Mouse (Mus musculus) fat pad, adult 2 months (tissue): ENCODE measurements around the gene Cntn5.
"Not testable (repeated sequence)": the region's sequence is repeated elsewhere in the genome, so short reads cannot be mapped to it uniquely, and the experiment has no call there.

Source experiments
- DNase-seq: peaks from one replicate; pipeline ENCODE4 v3.0.0-alpha.2; 2011; ENCODE audit warnings: low read depth, low spot score; ENCODE audit errors: extremely low read depth

The Cntn5 gene

DNA sequence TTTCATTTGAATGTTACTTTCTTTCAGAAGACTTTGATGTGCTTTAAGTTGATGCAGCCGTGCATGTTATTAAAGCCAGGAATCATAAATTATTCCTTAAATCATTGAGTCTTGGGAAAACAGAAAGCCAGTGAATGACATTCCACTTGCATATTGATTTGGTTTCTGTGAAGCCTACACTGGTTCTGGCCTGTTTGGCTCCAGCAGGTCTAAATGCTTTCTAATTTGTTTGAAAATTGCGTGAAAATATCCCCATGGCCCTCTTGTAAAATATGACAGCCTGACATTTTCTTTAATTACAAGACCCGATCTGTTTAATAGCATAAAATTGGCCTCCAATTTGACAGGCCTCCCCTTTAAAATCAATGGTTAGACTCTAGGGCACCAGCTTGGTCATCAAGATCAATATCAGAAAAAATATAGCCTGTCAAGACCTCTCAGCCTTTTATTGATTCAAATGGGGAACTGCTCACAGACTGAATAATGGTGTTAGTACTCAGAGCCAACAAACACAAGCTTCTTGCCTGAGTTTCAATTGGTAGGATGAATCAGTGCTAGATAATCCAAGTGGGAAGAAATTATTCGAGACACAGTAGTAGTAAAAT is 247.3 kb downstream of the Cntn5 start:
- no peak for DNase-seq

DNA sequence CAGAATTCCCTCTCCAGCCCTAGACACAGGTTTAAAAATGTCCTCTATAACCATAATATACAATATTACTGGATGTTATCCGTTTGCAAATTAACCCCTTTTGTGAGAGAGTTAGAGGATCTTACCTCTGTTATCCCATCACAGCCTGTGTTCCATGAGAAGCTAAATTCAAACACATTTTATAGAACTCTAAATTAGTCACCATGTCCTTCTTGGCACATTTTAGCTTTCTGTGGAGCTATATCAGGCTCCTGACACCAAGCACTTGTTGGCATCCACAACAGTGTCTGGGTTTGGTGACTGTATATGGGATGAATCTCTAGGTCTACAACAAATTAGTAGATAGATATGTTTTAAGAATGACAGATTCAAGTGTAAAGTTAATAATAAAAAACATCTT is 253.9 kb downstream of the Cntn5 start:
- no peak for DNase-seq

DNA sequence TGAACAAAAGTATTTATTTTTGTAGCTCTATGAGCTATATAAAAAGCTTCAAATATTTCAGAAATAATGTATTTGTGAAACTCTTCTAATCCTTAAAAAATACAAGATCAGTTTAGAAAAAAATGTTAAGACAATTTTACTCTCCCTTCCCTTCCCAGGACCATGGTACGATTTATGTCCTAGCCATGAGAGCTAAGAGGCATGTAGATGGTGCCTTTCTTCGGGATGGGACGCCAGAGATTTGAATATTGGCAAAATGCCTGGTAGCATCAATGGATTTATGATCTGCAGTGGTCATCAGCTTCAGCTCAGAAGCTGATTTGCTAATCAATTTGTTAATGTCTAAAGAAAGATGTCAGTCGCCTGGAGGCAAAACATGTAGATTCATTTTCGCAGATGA is 258.6 kb downstream of the Cntn5 start:
- no peak for DNase-seq

DNA sequence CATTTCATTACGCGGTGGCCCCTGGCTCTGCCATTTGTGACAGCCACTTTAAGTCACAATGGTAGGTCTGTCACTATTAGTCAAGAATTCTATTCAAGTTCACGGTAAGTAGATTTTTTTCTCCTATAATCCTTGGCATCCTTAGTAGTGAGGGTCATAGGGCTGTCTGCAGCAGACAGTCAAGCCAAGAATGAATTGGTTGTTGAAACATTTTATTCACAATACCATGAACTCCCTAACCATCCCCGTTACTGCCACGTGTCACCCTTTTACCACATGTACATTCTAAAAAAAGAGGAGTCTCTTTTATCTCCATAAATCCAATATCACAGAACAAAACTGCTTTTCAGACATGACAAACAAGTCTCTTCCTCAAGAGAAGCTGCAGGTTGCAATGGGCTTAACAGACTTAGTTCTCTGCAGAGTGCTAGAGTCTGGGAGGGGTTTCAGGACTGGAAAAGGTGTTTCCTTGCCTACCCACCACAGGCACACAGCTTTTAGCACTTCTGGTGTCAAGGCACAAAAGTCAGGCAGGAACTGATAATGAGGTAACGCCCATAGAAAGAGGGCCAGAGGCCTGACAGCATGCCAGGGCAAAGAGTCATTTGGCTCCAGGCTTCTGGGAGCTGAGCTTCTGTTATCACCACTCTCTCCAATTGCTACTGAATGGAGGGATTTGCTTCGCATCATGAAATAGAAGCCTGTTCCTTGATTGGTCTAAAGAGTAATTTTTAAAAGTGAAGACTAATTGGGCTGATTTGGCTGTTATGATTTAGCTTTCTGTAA is 259.3 kb downstream of the Cntn5 start:
- no peak for DNase-seq

DNA sequence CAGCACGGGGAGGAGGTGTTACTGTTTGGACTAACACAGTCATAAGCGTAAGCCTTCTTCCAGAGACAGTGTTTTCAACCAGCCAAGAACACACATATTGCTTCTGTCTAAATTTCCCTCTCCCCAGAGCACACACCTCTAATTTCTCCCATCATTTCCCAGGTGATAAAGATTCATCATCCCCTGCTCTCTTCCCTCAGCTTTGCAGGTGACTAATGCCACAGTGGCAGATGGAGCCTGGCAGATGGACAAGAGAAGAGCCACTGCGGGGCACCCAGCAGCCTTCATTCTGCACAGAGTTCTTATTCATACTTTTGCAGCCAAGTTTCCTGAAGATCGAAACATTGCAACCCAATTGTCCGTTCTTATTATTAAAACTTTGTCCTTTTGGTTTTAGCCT is 286.5 kb downstream of the Cntn5 start:
- DNase-seq: no peak

- no peak for DNase-seq
Measured at GRCm38 (mm10) chr9:10575346-10576241, 329.0 kb downstream of the Cntn5 start.

DNA sequence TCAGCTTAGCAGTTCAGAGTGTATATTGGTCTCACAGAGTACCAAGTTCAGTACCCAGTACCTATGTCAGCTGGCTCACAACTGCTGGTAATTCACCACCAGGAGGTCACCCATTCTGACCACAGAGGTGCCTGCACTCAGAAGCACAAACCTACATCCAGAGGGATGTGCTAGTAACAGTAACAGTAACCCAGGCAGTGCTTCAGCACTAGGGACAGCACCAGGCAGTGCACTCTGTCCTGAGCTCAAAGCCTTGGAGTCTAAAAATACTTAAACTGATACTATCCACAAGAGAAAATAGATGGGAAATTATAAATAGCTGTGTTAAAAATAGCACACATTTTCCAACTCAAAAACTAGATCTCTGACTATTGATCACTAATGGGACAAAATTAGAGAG is 334.7 kb downstream of the Cntn5 start:
- DNase-seq: no peak

GRCm38 (mm10) chr9:10540877-10541276 is 363.7 kb downstream of the Cntn5 start:
- DNase-seq: not testable (repeated sequence)

- no peak for DNase-seq
Measured at GRCm38 (mm10) chr9:10532248-10532647, 372.3 kb downstream of the Cntn5 start.

DNA sequence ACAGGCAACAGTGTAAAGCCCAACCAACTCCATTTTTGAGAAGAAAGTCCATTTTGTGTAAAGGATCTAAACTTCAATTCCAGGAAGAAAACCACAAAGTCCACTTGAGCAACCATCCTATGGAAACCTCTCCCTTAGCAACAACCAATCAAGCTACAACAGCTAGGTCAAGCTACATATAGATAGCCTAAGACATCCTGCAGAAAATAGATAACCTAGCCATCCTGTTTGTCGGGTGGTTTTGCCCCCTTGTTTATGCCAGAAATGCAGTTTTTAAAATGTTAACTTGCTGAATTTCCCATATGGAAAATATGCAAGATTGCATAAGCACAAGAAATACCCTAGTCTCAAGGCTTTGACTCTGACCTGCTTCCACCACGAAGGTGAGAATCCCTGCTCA is 373.5 kb downstream of the Cntn5 start:
- no peak for DNase-seq

DNA sequence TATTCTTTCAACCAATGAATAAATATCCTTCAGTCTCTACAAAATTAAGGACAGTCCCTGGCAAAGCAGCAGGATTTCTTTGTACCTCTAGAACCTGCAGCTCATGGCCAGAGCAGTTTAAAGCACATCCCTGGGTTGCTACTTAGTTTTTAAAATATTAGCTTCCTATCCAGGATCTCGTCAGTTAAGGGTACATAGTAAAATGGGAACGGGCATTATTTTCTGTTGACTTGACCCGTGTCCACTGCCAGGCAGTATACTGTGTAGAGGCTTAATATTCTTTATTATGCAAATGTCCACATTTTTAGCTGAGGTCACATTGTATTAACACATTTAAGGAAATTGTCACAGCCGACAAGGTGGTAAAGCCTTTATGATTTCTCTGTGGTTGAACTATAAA is 375.0 kb downstream of the Cntn5 start:
- DNase-seq: no peak

DNA sequence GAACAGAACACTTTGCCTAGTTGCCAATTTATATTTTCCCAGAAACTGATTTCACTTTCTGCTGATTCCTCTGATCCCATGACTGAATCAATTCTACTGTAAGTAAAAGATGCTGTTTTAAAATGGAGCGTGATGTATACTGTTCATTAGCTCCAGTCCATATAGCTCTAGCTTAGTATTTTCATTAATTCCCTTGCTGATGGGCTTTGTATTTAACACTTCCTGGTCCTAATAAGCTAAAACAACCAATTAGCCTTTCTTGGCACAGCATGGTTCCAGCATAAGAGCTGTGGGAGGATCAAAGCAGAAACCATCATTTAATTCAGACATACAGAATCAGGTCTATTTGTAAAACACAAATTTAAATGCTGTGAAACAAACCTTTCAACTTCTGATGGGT is 375.5 kb downstream of the Cntn5 start:
- DNase-seq: no peak

GRCm38 (mm10) chr9:10528692-10529091 is 375.9 kb downstream of the Cntn5 start:
- no peak for DNase-seq

DNA sequence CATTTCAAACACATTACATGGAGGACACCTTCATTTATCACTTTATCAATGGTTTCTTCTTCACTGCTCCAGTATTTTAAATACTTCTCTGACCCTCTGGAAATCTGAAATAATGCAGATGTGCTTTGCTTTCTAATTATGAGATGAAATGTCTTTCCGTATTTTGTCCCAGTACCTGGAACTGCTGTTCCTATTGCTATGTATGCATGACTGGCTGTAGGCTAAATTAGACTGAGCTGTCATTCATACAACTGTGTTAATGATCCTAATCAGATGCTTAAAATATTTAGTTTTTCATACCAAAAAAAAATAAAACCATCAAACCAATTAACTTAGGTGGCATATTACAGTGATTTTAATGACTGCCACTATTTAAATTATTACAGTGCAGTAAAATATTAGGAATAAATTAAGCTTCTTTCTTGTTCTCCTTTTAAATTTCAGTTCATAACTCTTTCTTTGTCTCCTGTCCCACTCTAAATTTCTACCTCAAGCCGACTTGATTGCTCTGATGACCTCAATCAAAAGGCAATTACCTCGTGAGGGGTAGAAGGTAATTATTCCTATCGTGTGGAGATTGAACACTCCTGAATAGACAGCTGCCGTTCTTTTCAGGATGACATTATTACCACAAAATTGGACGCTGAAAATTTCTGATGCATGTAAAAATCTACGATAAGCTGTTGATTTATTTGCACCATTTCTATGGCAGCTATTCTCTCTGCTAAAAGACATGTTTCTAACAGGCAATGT is 378.5 kb downstream of the Cntn5 start:
- no peak for DNase-seq

DNA sequence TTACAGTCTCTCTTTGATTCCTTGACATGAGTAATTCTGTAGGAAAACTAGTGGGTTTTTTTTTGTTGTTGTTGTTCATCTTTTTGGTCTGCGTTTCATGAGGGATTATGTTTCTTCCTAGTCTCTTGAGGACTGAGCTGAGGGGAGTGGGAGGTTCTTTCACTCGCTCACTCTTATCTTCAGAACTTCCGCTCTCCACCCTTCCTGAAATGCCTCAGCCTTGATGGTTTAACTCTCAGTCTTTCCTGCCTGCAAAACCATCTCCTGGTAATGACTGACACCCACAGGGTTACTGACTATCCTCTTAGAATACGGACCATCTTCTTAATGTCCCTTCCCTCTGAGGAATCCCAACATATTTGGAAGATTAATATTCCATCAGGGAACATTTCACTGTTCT is 382.0 kb downstream of the Cntn5 start:
- DNase-seq: no peak

- DNase-seq: peak; percentile 3
Measured at GRCm38 (mm10) chr9:10521054-10521453, 383.5 kb downstream of the Cntn5 start.

GRCm38 (mm10) chr9:10492243-10492642 is 412.3 kb downstream of the Cntn5 start:
- no peak for DNase-seq

DNA sequence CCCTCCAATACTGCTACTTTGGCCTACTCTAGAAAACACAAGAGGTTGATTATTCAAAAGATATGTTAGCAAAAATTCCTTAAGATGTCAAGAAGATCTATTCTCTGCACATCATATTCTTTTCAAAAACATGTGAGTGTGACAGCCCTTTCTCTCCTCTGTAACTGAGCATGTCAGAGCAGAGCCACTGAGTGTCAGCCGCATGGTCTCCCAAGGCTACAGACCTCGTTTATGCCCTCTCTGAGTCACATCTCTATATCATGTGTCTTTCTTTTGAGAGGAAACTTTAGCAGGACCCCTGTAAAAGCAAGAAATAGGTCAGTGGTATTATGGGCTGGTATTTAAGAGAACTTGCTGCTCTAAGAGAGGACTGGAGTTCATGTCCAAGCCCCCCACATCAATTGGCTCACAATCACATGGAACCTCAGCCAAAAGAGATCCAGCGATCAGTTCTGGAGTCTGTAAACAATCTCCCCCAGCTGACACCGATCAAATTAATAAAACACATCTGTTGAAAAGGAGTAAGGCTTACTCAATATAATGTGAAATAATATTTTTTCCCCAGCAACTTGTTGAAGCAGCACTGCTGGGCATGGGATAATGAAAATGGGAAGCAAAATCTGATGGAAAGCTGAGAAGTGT is 433.0 kb downstream of the Cntn5 start:
- no peak for DNase-seq

DNA sequence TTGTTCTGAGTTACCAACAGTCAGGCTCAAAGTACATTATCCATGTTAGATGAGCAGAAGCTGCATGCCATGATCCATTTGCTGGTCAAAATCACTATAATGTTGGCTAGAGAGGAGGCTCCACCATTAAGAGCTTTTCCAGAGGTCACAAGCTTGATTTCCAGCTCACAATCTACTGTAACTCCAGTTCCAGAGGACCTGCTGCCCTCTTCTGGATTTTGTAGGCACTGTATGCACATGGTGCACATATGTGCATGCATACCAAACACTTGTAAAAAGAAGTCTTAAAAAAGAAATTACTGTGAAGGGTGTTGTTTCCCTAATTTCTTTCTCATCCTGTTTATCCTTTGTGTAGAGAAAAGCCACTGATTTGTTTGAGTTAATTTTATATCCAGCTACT is 439.8 kb downstream of the Cntn5 start:
- DNase-seq: no peak

- no peak for DNase-seq
Measured at GRCm38 (mm10) chr9:10457900-10458299, 446.7 kb downstream of the Cntn5 start.
